Mouse (Mus musculus): Measurements from ENCODE around the gene Smok3a. TPM values are rescaled to one million over a fixed set of nuclear protein-coding genes. Genes with fewer than 3 reads are reported as not detected.
"Not testable (repeated sequence)": the region's sequence is repeated elsewhere in the genome, so short reads cannot be mapped to it uniquely, and the experiment has no call there.

Smok3a gene
- not detected in 2 replicates for polyA plus RNA-seq (2015; fragmentation: Nextera tagmentation; extraction: Ambion mirVana)

GRCm38 (mm10) chr5:138020961-138021479, at the start of gene Smok3a, which contains the start of gene Smok3b:
Smok3a (plus strand) TSS chr5:138021261.
Smok3b (plus strand) TSS chr5:138021429.
- not testable (repeated sequence) for ATAC-seq (ENCODE audit: low FRiP score, low TSS enrichment); H3K27me3 ChIP-seq (ENCODE audit: insufficient read depth, low read length); H3K4me1 ChIP-seq (ENCODE audit: insufficient read depth, low read length); H3K9me3 ChIP-seq (ENCODE audit: low read length); H3K4me2 ChIP-seq (replicated peaks; ENCODE audit: low read depth, low read length); H3K36me3 ChIP-seq (ENCODE audit: insufficient read depth, low read length); H3K9ac ChIP-seq (replicated peaks; ENCODE audit: low read length); H3K4me3 ChIP-seq (ENCODE audit: low read length); H3K27ac ChIP-seq (ENCODE audit: low read length)
- WGBS = 85% methylated on average over 3 of the region's 7 CpGs

- Histone ChIP-seq H3K4me2 (replicated peaks; ENCODE audit: low read depth, low read length) (no peak overlapping the region), H3K4me3 (ENCODE audit: low read length) (no peak overlapping the region), H3K9me3 (ENCODE audit: low read length) (no peaks in the 10 kb centered on the region), H3K9ac (replicated peaks; ENCODE audit: low read length) (no peak overlapping the region), H3K4me1 (ENCODE audit: insufficient read depth, low read length) (no peaks in the 10 kb centered on the region), H3K36me3 (ENCODE audit: insufficient read depth, low read length) (no peaks in the 10 kb centered on the region), H3K27ac (ENCODE audit: low read length) (no peak overlapping the region), H3K27me3 (ENCODE audit: insufficient read depth, low read length) (no peaks in the 10 kb centered on the region; the same call in 1 of the 2 replicates)
- WGBS = 60% methylated on average over 2 of the region's 2 CpGs
- no peak for ATAC-seq (ENCODE audit: low FRiP score, low TSS enrichment)
Observed at GRCm38 (mm10) chr5:137973161-137973560, 47.9 kb upstream of the Smok3a start.

- Histone ChIP-seq H3K4me2 (replicated peaks; ENCODE audit: low read depth, low read length) (no peak overlapping the region), H3K36me3 (ENCODE audit: insufficient read depth, low read length) (no peaks in the 10 kb centered on the region), H3K27me3 (ENCODE audit: insufficient read depth, low read length) (no peaks in the 10 kb centered on the region; the same call in 1 of the 2 replicates), H3K9ac (replicated peaks; ENCODE audit: low read length) (no peak overlapping the region), H3K9me3 (ENCODE audit: low read length) (no peaks in the 10 kb centered on the region), H3K4me3 (ENCODE audit: low read length) (no peak overlapping the region), H3K4me1 (ENCODE audit: insufficient read depth, low read length) (no peaks in the 10 kb centered on the region), H3K27ac (ENCODE audit: low read length) (no peak overlapping the region)
- ATAC-seq (ENCODE audit: low FRiP score, low TSS enrichment) = no peak
- 54% methylated on average over 3 of the region's 3 CpGs for WGBS
Observed at GRCm38 (mm10) chr5:137973738-137974137, 47.3 kb upstream of the Smok3a start.

GRCm38 (mm10) chr5:137974724-137975123, 46.3 kb upstream of the Smok3a start:
- H3K9ac ChIP-seq (replicated peaks; ENCODE audit: low read length) = no peak overlapping the region
- H3K4me1 ChIP-seq (ENCODE audit: insufficient read depth, low read length) = no peaks in the 10 kb centered on the region
- no peaks in the 10 kb centered on the region; the same call in 1 of the 2 replicates for H3K27me3 ChIP-seq (ENCODE audit: insufficient read depth, low read length)
- H3K9me3 ChIP-seq (ENCODE audit: low read length) = no peaks in the 10 kb centered on the region
- H3K36me3 ChIP-seq (ENCODE audit: insufficient read depth, low read length) = no peaks in the 10 kb centered on the region
- no peak overlapping the region for H3K4me2 ChIP-seq (replicated peaks; ENCODE audit: low read depth, low read length)
- H3K4me3 ChIP-seq (ENCODE audit: low read length) = no peak overlapping the region
- 65% methylated on average over 3 of the region's 3 CpGs for WGBS
- no peak for ATAC-seq (ENCODE audit: low FRiP score, low TSS enrichment)
- H3K27ac ChIP-seq (ENCODE audit: low read length) = no peak overlapping the region

- no peak overlapping the region for H3K9ac ChIP-seq (replicated peaks; ENCODE audit: low read length)
- H3K4me1 ChIP-seq (ENCODE audit: insufficient read depth, low read length) = no peaks in the 10 kb centered on the region
- ATAC-seq (ENCODE audit: low FRiP score, low TSS enrichment) = no peak
- no peak overlapping the region for H3K4me2 ChIP-seq (replicated peaks; ENCODE audit: low read depth, low read length)
- no peaks in the 10 kb centered on the region for H3K36me3 ChIP-seq (ENCODE audit: insufficient read depth, low read length)
- H3K27me3 ChIP-seq (ENCODE audit: insufficient read depth, low read length) = no peaks in the 10 kb centered on the region; the same call in 1 of the 2 replicates
- 50% methylated on average over 1 of the region's 1 CpGs for WGBS
- H3K9me3 ChIP-seq (ENCODE audit: low read length) = no peaks in the 10 kb centered on the region
- no peak overlapping the region for H3K27ac ChIP-seq (ENCODE audit: low read length)
- H3K4me3 ChIP-seq (ENCODE audit: low read length) = no peak overlapping the region
Observed at GRCm38 (mm10) chr5:137975434-137975833, 45.6 kb upstream of the Smok3a start.

- no peak for ATAC-seq (ENCODE audit: low FRiP score, low TSS enrichment)
- Histone ChIP-seq H3K9me3 (ENCODE audit: low read length) (no peaks in the 10 kb centered on the region), H3K36me3 (ENCODE audit: insufficient read depth, low read length) (no peaks in the 10 kb centered on the region), H3K4me1 (ENCODE audit: insufficient read depth, low read length) (no peaks in the 10 kb centered on the region), H3K4me3 (ENCODE audit: low read length) (no peak overlapping the region), H3K9ac (replicated peaks; ENCODE audit: low read length) (no peak overlapping the region), H3K27me3 (ENCODE audit: insufficient read depth, low read length) (no peaks in the 10 kb centered on the region; the same call in 1 of the 2 replicates), H3K4me2 (replicated peaks; ENCODE audit: low read depth, low read length) (no peak overlapping the region), H3K27ac (ENCODE audit: low read length) (no peak overlapping the region)
- WGBS = 44% methylated on average over 1 of the region's 1 CpGs
Observed at GRCm38 (mm10) chr5:137977291-137977690, 43.8 kb upstream of the Smok3a start.

- Histone ChIP-seq H3K27ac (ENCODE audit: low read length) (no peak overlapping the region), H3K27me3 (ENCODE audit: insufficient read depth, low read length) (no peaks in the 10 kb centered on the region; the same call in 1 of the 2 replicates), H3K4me1 (ENCODE audit: insufficient read depth, low read length) (no peaks in the 10 kb centered on the region), H3K36me3 (ENCODE audit: insufficient read depth, low read length) (no peaks in the 10 kb centered on the region), H3K4me3 (ENCODE audit: low read length) (no peak overlapping the region), H3K9me3 (ENCODE audit: low read length) (no peaks in the 10 kb centered on the region), H3K9ac (replicated peaks; ENCODE audit: low read length) (no peak overlapping the region), H3K4me2 (replicated peaks; ENCODE audit: low read depth, low read length) (no peak overlapping the region)
- 85% methylated on average over 2 of the region's 2 CpGs for WGBS
- ATAC-seq (ENCODE audit: low FRiP score, low TSS enrichment) = no peak
Observed at GRCm38 (mm10) chr5:137979081-137979480, 42.0 kb upstream of the Smok3a start.

GRCm38 (mm10) chr5:137981300-137981699, 39.8 kb upstream of the Smok3a start, which contains the start of gene Azgp1:
Azgp1 (plus strand) TSS chr5:137981520.
- Histone ChIP-seq H3K4me2 (replicated peaks; ENCODE audit: low read depth, low read length) (no peak within 1 kb of the TSS), H3K4me1 (ENCODE audit: insufficient read depth, low read length) (no peaks in the 10 kb centered on the region), H3K27ac (ENCODE audit: low read length) (no peak within 1 kb of the TSS), H3K9me3 (ENCODE audit: low read length) (no peaks in the 10 kb centered on the region), H3K4me3 (ENCODE audit: low read length) (no peak within 1 kb of the TSS), H3K9ac (replicated peaks; ENCODE audit: low read length) (no peak within 1 kb of the TSS), H3K27me3 (ENCODE audit: insufficient read depth, low read length) (no peaks in the 10 kb centered on the region; the same call in 1 of the 2 replicates), H3K36me3 (ENCODE audit: insufficient read depth, low read length) (no peaks in the 10 kb centered on the region)
- no peak for ATAC-seq (ENCODE audit: low FRiP score, low TSS enrichment)
- 64% methylated on average over 4 of the region's 4 CpGs for WGBS

- no peak overlapping the region for H3K27ac ChIP-seq (ENCODE audit: low read length)
- H3K36me3 ChIP-seq (ENCODE audit: insufficient read depth, low read length) = no peaks in the 10 kb centered on the region
- H3K27me3 ChIP-seq (ENCODE audit: insufficient read depth, low read length) = no peaks in the 10 kb centered on the region
- no peak overlapping the region for H3K9ac ChIP-seq (replicated peaks; ENCODE audit: low read length)
- no peak for ATAC-seq (ENCODE audit: low FRiP score, low TSS enrichment)
- H3K9me3 ChIP-seq (ENCODE audit: low read length) = 0 out of 2 replicates have a peak, but pooled peaks cover 2% of the 10 kb centered on the region
- no peaks in the 10 kb centered on the region for H3K4me1 ChIP-seq (ENCODE audit: insufficient read depth, low read length)
- WGBS = 82% methylated on average over 1 of the region's 1 CpGs
- no peak overlapping the region for H3K4me2 ChIP-seq (replicated peaks; ENCODE audit: low read depth, low read length)
- H3K4me3 ChIP-seq (ENCODE audit: low read length) = no peak overlapping the region
Observed at GRCm38 (mm10) chr5:137986351-137986750, 34.7 kb upstream of the Smok3a start.

GRCm38 (mm10) chr5:138009437-138009836, 11.6 kb upstream of the Smok3a start:
- no peaks in the 10 kb centered on the region for H3K27me3 ChIP-seq (ENCODE audit: insufficient read depth, low read length)
- H3K9me3 ChIP-seq (ENCODE audit: low read length) = 0 out of 2 replicates have a peak, but pooled peaks cover 6% of the 10 kb centered on the region
- H3K4me3 ChIP-seq (ENCODE audit: low read length) = no peak overlapping the region
- H3K4me1 ChIP-seq (ENCODE audit: insufficient read depth, low read length) = no peaks in the 10 kb centered on the region
- WGBS = 86% methylated on average over 5 of the region's 5 CpGs
- H3K27ac ChIP-seq (ENCODE audit: low read length) = no peak overlapping the region
- ATAC-seq (ENCODE audit: low FRiP score, low TSS enrichment) = no peak
- H3K36me3 ChIP-seq (ENCODE audit: insufficient read depth, low read length) = no peaks in the 10 kb centered on the region
- no peak overlapping the region for H3K9ac ChIP-seq (replicated peaks; ENCODE audit: low read length)
- no peak overlapping the region for H3K4me2 ChIP-seq (replicated peaks; ENCODE audit: low read depth, low read length)

Measured in kidney, embryonic 16.5 days (tissue).